Mouse (Mus musculus): ENCODE results near the gene Cdsn. TPM values are rescaled to one million over a fixed set of nuclear protein-coding genes. Genes with fewer than 3 reads are reported as not detected.

Cdsn gene
- polyA plus RNA-seq, 1 experiment from 2014 or later: 0.25 TPM

DNA sequence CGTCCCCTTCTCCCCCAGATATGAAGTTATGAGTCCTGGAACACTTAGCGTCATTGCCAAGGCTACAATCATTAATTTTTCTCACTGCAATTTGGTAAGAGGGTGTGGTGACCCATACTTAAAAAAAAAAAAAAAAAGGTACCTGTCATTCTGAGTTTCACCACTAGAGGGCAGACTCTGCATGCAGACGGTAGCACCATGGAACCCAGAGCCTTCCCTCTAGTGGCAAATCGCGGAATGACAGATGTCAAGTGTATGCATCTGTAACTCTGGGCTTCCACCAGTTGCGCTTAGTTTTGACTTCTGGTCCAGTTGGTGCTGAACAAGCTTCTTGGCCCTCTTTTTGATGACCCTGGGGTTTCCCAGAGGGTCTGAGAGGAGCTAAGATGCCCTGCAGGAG lies 26.3 kb downstream of the Cdsn start:
- H3K4me1 ChIP-seq (replicated peaks; ENCODE audit: control insufficient read depth, insufficient read depth, low read length): no peaks in the 10 kb centered on the region
- H3K36me3 ChIP-seq (replicated peaks; ENCODE audit: control insufficient read depth, insufficient read depth): no peaks in the 10 kb centered on the region
- no peaks in the 10 kb centered on the region for H3K9me3 ChIP-seq (ENCODE audit: control insufficient read depth, low read length)
- 21% methylated on average over 6 of the region's 6 CpGs for WGBS
- H3K4me3 ChIP-seq (replicated peaks; ENCODE audit: low read length): no peak overlapping the region
- H3K27ac ChIP-seq: no peak overlapping the region
- H3K9ac ChIP-seq: no peak overlapping the region
- H3K4me2 ChIP-seq (replicated peaks): no peak overlapping the region
- peak; percentile 80 for DNase-seq (ENCODE audit: low spot score)
- no peak for ATAC-seq (ENCODE audit: low FRiP score)
- H3K27me3 ChIP-seq (ENCODE audit: control insufficient read depth, insufficient read depth, low read length): no peaks in the 10 kb centered on the region

DNA sequence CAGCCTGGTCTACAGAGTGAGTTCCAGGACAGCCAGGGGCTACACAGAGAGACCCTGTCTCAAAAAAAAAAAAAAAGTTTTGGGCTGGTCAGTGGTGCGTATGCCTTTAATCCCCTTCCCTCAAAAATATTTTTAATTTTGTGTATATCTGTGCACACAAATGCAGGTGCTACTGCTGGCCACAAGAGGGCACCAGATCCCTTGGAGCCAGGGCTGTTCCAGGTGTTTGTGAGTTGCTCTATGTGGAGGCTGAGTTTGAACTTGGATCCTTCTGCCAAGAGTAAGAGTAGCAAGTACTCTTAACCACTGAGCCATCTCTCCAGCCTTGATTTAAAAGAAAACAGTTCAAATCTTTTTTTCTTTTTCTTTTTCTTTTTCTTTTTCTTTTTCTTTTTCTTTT lies 31.0 kb downstream of the Cdsn start:
- ATAC-seq (ENCODE audit: low FRiP score) (no peak), DNase-seq (ENCODE audit: low spot score) (no peak)
- H3K9me3 ChIP-seq (ENCODE audit: control insufficient read depth, low read length): no peaks in the 10 kb centered on the region
- H3K4me1 ChIP-seq (replicated peaks; ENCODE audit: control insufficient read depth, insufficient read depth, low read length): no peaks in the 10 kb centered on the region
- no peaks in the 10 kb centered on the region for H3K36me3 ChIP-seq (replicated peaks; ENCODE audit: control insufficient read depth, insufficient read depth)
- H3K4me2 ChIP-seq (replicated peaks): no peak overlapping the region
- no peak overlapping the region for H3K9ac ChIP-seq
- no peak overlapping the region for H3K27ac ChIP-seq
- H3K4me3 ChIP-seq (replicated peaks; ENCODE audit: low read length): no peak overlapping the region
- no peaks in the 10 kb centered on the region for H3K27me3 ChIP-seq (ENCODE audit: control insufficient read depth, insufficient read depth, low read length)
- WGBS: 88% methylated on average over 1 of the region's 1 CpGs

DNA sequence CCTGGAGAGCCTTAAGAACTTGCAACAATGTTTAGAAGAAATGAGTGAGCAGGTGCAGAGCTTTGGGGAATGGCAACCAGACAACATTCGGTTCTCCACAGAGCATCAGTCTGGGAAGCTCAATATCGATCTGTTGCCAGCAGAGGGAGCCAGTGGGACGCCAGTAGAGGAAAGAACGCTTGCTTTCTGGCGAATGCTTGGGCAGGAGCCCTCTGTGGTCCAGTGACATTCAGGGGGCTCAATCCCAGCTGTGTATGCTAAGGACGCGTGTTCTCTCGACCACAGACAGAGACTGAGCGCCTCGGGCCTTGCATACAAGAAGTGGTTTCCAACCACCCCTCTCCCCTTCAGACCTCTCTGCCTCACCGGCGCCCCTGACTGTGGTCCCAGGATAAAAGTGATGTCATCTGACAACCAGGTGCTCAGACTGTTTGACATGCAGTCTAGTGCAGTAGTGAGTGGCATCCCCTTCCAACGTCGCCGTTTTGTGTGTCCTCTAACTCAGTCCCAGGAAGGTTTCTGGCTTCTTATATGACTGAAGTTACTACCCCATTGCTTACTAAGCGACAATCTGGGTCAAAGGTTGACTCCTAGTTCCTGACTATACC lies 32.5 kb downstream of the Cdsn start:
- peak overlapping the region; percentile 50 for H3K9ac ChIP-seq

DNA sequence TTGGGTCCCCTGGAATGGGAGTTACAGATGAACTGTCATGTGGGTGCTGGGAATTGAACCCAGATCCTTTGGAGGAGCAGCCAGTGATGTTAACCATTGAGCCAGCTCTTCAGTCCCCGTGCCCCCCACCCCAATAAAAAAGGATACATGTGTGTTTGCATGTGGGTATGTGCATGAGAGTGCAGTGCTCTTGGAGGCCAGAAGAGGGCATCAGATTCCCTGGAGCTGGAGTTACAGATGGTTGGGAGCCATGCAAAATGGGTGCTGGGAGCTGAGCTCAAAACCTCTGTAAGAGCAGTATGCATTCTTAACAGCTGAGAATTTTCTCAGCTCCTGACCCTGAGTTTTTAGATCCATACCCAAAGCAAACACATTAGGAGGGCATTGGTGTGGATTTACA lies 35.4 kb downstream of the Cdsn start:
- H3K9me3 ChIP-seq (ENCODE audit: control insufficient read depth, low read length): no peaks in the 10 kb centered on the region
- no peak for DNase-seq (ENCODE audit: low spot score)
- no peaks in the 10 kb centered on the region for H3K27me3 ChIP-seq (ENCODE audit: control insufficient read depth, insufficient read depth, low read length)
- 94% methylated on average over 1 of the region's 1 CpGs for WGBS
- no peak for ATAC-seq (ENCODE audit: low FRiP score)
- H3K4me3 ChIP-seq (replicated peaks; ENCODE audit: low read length): no peak overlapping the region
- no peak overlapping the region for H3K27ac ChIP-seq
- no peak overlapping the region for H3K4me2 ChIP-seq (replicated peaks)
- no peak overlapping the region for H3K9ac ChIP-seq
- H3K36me3 ChIP-seq (replicated peaks; ENCODE audit: control insufficient read depth, insufficient read depth): no peaks in the 10 kb centered on the region
- H3K4me1 ChIP-seq (replicated peaks; ENCODE audit: control insufficient read depth, insufficient read depth, low read length): no peaks in the 10 kb centered on the region

More for the DNA sequence above, 32.5 kb downstream of the Cdsn start:
- Histone ChIP-seq H3K4me2 (replicated peaks) (peak overlapping the region; percentile 47), H3K4me1 (replicated peaks; ENCODE audit: control insufficient read depth, insufficient read depth, low read length) (no peaks in the 10 kb centered on the region), H3K27ac (no peak overlapping the region), H3K4me3 (replicated peaks; ENCODE audit: low read length) (peak overlapping the region; percentile 10; the same call in 1 of the 2 replicates), H3K36me3 (replicated peaks; ENCODE audit: control insufficient read depth, insufficient read depth) (no peaks in the 10 kb centered on the region), H3K27me3 (ENCODE audit: control insufficient read depth, insufficient read depth, low read length) (no peaks in the 10 kb centered on the region), H3K9me3 (ENCODE audit: control insufficient read depth, low read length) (no peaks in the 10 kb centered on the region)
- DNase-seq (ENCODE audit: low spot score) (peak; percentile 93), ATAC-seq (ENCODE audit: low FRiP score) (peak; percentile 60; the same call in 1 of the 2 replicates)
- 18% methylated on average over 16 of the region's 16 CpGs for WGBS

GRCm38 (mm10) chr17:35588387-35588786 lies 36.5 kb downstream of the Cdsn start:
- Histone ChIP-seq H3K27ac (no peak overlapping the region), H3K9me3 (ENCODE audit: control insufficient read depth, low read length) (no peaks in the 10 kb centered on the region), H3K4me2 (replicated peaks) (no peak overlapping the region), H3K4me3 (replicated peaks; ENCODE audit: low read length) (no peak overlapping the region), H3K4me1 (replicated peaks; ENCODE audit: control insufficient read depth, insufficient read depth, low read length) (no peaks in the 10 kb centered on the region), H3K27me3 (ENCODE audit: control insufficient read depth, insufficient read depth, low read length) (no peaks in the 10 kb centered on the region), H3K9ac (no peak overlapping the region), H3K36me3 (replicated peaks; ENCODE audit: control insufficient read depth, insufficient read depth) (no peaks in the 10 kb centered on the region)
- no peak for DNase-seq (ENCODE audit: low spot score)
- WGBS: 20% methylated on average over 4 of the region's 4 CpGs
- ATAC-seq (ENCODE audit: low FRiP score): no peak

DNA sequence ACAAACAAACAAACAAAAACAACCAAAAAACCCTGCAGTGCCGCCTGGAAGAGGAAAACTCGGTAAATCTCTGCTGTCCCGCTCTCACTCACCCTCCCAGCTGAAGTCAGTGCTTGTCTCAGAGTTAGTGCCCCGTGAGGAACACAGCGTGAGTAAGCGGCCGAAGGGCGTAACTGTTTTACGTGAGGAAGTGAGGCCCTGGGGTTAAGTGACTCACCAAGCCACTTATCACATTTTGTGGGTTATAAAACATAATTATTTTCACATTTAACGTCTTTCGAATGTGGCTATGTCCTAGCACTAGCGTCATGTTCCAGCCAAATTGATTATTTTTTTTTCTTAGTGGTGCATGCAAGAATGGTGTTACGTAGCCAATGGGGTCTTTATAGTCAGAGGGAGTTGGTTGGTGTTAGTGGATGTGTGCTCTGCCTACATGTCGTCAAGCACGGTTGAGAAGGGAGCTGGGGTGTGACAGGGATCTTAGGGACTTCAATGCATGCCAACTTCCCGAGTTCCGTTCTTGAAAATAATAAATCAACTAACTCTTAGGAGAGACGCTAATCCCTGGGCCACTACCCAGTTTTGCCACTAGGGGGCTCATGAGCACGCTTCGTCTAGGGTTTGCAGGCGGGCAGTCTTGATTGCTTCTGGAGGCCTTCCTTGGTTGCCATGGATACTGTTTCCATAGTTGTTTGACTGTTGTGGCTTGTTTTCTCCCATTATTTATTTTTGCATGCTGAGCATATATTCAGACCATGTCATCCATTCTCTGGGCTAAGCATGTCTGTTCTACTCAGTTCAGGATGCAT lies 38.7 kb downstream of the Cdsn start:
- Histone ChIP-seq H3K36me3 (replicated peaks; ENCODE audit: control insufficient read depth, insufficient read depth) (no peaks in the 10 kb centered on the region), H3K27me3 (ENCODE audit: control insufficient read depth, insufficient read depth, low read length) (no peaks in the 10 kb centered on the region)
- WGBS: 51% methylated on average over 21 of the region's 21 CpGs

GRCm38 (mm10) chr17:35591219-35591578 lies 39.3 kb downstream of the Cdsn start:
- Histone ChIP-seq H3K9me3 (ENCODE audit: control insufficient read depth, low read length) (no peaks in the 10 kb centered on the region), H3K4me2 (replicated peaks) (0 out of 2 replicates have a peak overlapping the region, but pooled peaks have one; percentile 0), H3K27me3 (ENCODE audit: control insufficient read depth, insufficient read depth, low read length) (no peaks in the 10 kb centered on the region), H3K27ac (peak overlapping the region; percentile 9), H3K36me3 (replicated peaks; ENCODE audit: control insufficient read depth, insufficient read depth) (no peaks in the 10 kb centered on the region), H3K4me1 (replicated peaks; ENCODE audit: control insufficient read depth, insufficient read depth, low read length) (no peaks in the 10 kb centered on the region), H3K9ac (no peak overlapping the region), H3K4me3 (replicated peaks; ENCODE audit: low read length) (no peak overlapping the region)
- ATAC-seq (ENCODE audit: low FRiP score): peak; percentile 68; the same call in 1 of the 2 replicates
- no peak for DNase-seq (ENCODE audit: low spot score)
- WGBS: 51% methylated on average over 7 of the region's 7 CpGs

More for the DNA sequence above, 38.7 kb downstream of the Cdsn start:
- H3K9ac ChIP-seq: no peak overlapping the region
- no peaks in the 10 kb centered on the region for H3K4me1 ChIP-seq (replicated peaks; ENCODE audit: control insufficient read depth, insufficient read depth, low read length)
- peak overlapping the region; percentile 9 for H3K27ac ChIP-seq
- ATAC-seq (ENCODE audit: low FRiP score) (peak; percentile 84), DNase-seq (ENCODE audit: low spot score) (peak; percentile 96)
- H3K9me3 ChIP-seq (ENCODE audit: control insufficient read depth, low read length): no peaks in the 10 kb centered on the region
- no peak overlapping the region for H3K4me3 ChIP-seq (replicated peaks; ENCODE audit: low read length)
- 0 out of 2 replicates have a peak overlapping the region, but pooled peaks have one; percentile 0 for H3K4me2 ChIP-seq (replicated peaks)

GRCm38 (mm10) chr17:35591731-35592130 lies 39.8 kb downstream of the Cdsn start:
- 91% methylated on average over 15 of the region's 15 CpGs for WGBS
- no peak overlapping the region for H3K4me3 ChIP-seq (replicated peaks; ENCODE audit: low read length)
- no peaks in the 10 kb centered on the region for H3K36me3 ChIP-seq (replicated peaks; ENCODE audit: control insufficient read depth, insufficient read depth)
- H3K27ac ChIP-seq: no peak overlapping the region
- H3K9ac ChIP-seq: no peak overlapping the region
- H3K27me3 ChIP-seq (ENCODE audit: control insufficient read depth, insufficient read depth, low read length): no peaks in the 10 kb centered on the region
- H3K4me2 ChIP-seq (replicated peaks): no peak overlapping the region
- ATAC-seq (ENCODE audit: low FRiP score): no peak
- no peak for DNase-seq (ENCODE audit: low spot score)
- no peaks in the 10 kb centered on the region for H3K9me3 ChIP-seq (ENCODE audit: control insufficient read depth, low read length)
- H3K4me1 ChIP-seq (replicated peaks; ENCODE audit: control insufficient read depth, insufficient read depth, low read length): no peaks in the 10 kb centered on the region

DNA sequence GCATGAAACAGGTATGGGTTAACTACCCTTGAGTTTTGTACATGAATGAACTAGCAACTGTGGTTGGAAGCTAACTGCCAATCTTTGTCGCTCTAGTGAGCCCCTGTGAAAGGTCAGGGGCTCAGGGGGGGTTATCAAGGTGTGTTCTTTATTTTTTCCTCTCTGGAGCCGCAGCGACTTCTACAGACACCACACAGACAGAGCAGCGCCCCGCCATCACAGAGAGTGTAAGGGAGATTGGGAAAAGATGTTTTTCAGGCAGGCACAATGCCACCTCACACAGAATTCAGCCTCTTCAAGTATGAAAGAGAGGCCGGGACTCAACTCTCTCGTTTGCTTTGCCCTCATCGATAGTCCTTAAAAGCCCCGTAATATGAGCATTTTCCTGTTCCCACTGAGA lies 40.2 kb downstream of the Cdsn start:
- no peak for ATAC-seq (ENCODE audit: low FRiP score)
- no peaks in the 10 kb centered on the region for H3K4me1 ChIP-seq (replicated peaks; ENCODE audit: control insufficient read depth, insufficient read depth, low read length)

More for the DNA sequence above, 40.2 kb downstream of the Cdsn start:
- Histone ChIP-seq H3K9me3 (ENCODE audit: control insufficient read depth, low read length) (no peaks in the 10 kb centered on the region), H3K4me2 (replicated peaks) (no peak overlapping the region), H3K4me3 (replicated peaks; ENCODE audit: low read length) (no peak overlapping the region), H3K9ac (no peak overlapping the region), H3K27ac (no peak overlapping the region), H3K36me3 (replicated peaks; ENCODE audit: control insufficient read depth, insufficient read depth) (no peaks in the 10 kb centered on the region), H3K27me3 (ENCODE audit: control insufficient read depth, insufficient read depth, low read length) (no peaks in the 10 kb centered on the region)
- 90% methylated on average over 9 of the region's 9 CpGs for WGBS
- DNase-seq (ENCODE audit: low spot score): no peak
